8 mouse cellular contexts compared by ENCODE assay signal in genomic region chr2:157635670-157636069, GRCm38 (mm10).
A peak's percentile ranks its signal among the peaks of the same experiment; 100 is the strongest.
DNase-seq lines count a peak whose midpoint lies in the region; ATAC-seq and TF ChIP-seq lines count a peak whose summit lies in the region.

No protein-coding gene starts in this region.

- H3K4me3 ChIP-seq in spleen, adult 2 months (ENCODE audit: extremely low read depth, insufficient read depth, insufficient read length), result no peak overlapping the region
- no peak overlapping the region for H3K4me3 ChIP-seq in kidney, embryonic 14.5 days (ENCODE audit: low read length)
- H3K4me3 ChIP-seq in liver, adult 2 months (ENCODE audit: insufficient read depth, low read depth, low read length), result no peak overlapping the region
- no peak overlapping the region for H3K4me3 ChIP-seq in neural tube, embryonic 14.5 days (ENCODE audit: low read depth, low read length)

- H3K9me3 ChIP-seq in kidney, embryonic 14.5 days (ENCODE audit: control insufficient read depth, low read length), result no peaks in the 10 kb centered on the region
- H3K9me3 ChIP-seq in neural tube, embryonic 14.5 days (ENCODE audit: control insufficient read depth, low read length), result no peaks in the 10 kb centered on the region

- H3K9ac ChIP-seq in kidney, embryonic 14.5 days (ENCODE audit: low read depth, low read length), result no peak overlapping the region
- no peak overlapping the region for H3K9ac ChIP-seq in liver, adult 2 months (ENCODE audit: low read depth, low read length)
- no peak overlapping the region for H3K9ac ChIP-seq in neural tube, embryonic 14.5 days (replicated peaks; ENCODE audit: low read depth, low read length)

- intact Hi-C loops in gastrocnemius, postnatal 36 days (cut with DNase I), result loop anchor here (5.0 kb wide), 2 partner anchors 307 to 357 kb away; no protein-coding TSS in a partner anchor

- TF ChIP-seq POLR2A in spleen, adult 2 months (IDR thresholded peaks at IDR 0.05; ENCODE audit: low read depth, low read length), result no peak
- TF ChIP-seq POLR2A in liver, adult 2 months (IDR thresholded peaks at IDR 0.05; ENCODE audit: extremely low read depth, insufficient read depth, low read length), result no peak

- peak in 1 of 2 experiments; percentile 17 for DNase-seq in spleen, adult 2 months (ENCODE audit: low read depth in 1 of 2, low spot score in 2 of 2)
- no peak for DNase-seq in spleen, adult 12 weeks (ENCODE audit: low spot score)
- DNase-seq in gastrocnemius, postnatal 36 days, result peak; percentile 77 to 79
- peak; percentile 46 for DNase-seq in liver, adult 2 months (ENCODE audit: extremely low read depth, low read depth, low spot score)
- DNase-seq in thymus, postnatal 14 days, result peak; percentile 51

- no peak overlapping the region for H3K27ac ChIP-seq in spleen, adult 2 months (ENCODE audit: insufficient read depth, low read length)
- no peak overlapping the region for H3K27ac ChIP-seq in kidney, embryonic 14.5 days (ENCODE audit: low read depth, low read length)
- H3K27ac ChIP-seq in liver, adult 2 months (replicated peaks; ENCODE audit: insufficient read depth, low read depth, low read length), result no peak overlapping the region
- H3K27ac ChIP-seq in neural tube, embryonic 14.5 days (ENCODE audit: low read depth, low read length), result 0 out of 2 replicates have a peak overlapping the region, but pooled peaks have one; percentile 50

- no peaks in the 10 kb centered on the region for H3K36me3 ChIP-seq in spleen, adult 2 months (ENCODE audit: control insufficient read depth, insufficient read depth, low read length)
- no peaks in the 10 kb centered on the region for H3K36me3 ChIP-seq in kidney, embryonic 14.5 days (ENCODE audit: control insufficient read depth, insufficient read depth, low read length)
- no peaks in the 10 kb centered on the region for H3K36me3 ChIP-seq in liver, adult 2 months (ENCODE audit: control insufficient read depth, insufficient read depth, low read length)
- no peaks in the 10 kb centered on the region for H3K36me3 ChIP-seq in neural tube, embryonic 14.5 days (ENCODE audit: control insufficient read depth, insufficient read depth, low read length)

- peak; percentile 69 for ATAC-seq in common myeloid progenitor, adult 5-6 weeks (replicated peaks; ENCODE audit: low read depth, poor library complexity, severe bottlenecking)
- 0 out of 2 replicates have a peak, but pooled peaks have one; percentile 64 for ATAC-seq in kidney, embryonic 14.5 days (ENCODE audit: low FRiP score, low TSS enrichment)
- ATAC-seq in neural tube, embryonic 14.5 days (ENCODE audit: low read depth), result peak; percentile 41; the same call in 1 of the 2 replicates

- no peaks in the 10 kb centered on the region for H3K27me3 ChIP-seq in spleen, adult 2 months (ENCODE audit: control insufficient read depth, insufficient read depth, low read length)
- no peaks in the 10 kb centered on the region; the same call in 1 of the 2 replicates for H3K27me3 ChIP-seq in kidney, embryonic 14.5 days (ENCODE audit: control insufficient read depth, insufficient read depth, low read length)
- no peaks in the 10 kb centered on the region for H3K27me3 ChIP-seq in liver, adult 2 months (ENCODE audit: control insufficient read depth, insufficient read depth, low read length)
- H3K27me3 ChIP-seq in neural tube, embryonic 14.5 days (ENCODE audit: control insufficient read depth, insufficient read depth, low read length), result no peaks in the 10 kb centered on the region

- no peaks in the 10 kb centered on the region for H3K4me1 ChIP-seq in spleen, adult 2 months (ENCODE audit: control insufficient read depth, insufficient read depth, insufficient read length)
- no peaks in the 10 kb centered on the region for H3K4me1 ChIP-seq in kidney, embryonic 14.5 days (ENCODE audit: control insufficient read depth, insufficient read depth, low read length)
- H3K4me1 ChIP-seq in liver, adult 2 months (ENCODE audit: control insufficient read depth, insufficient read depth, low read length), result no peaks in the 10 kb centered on the region
- H3K4me1 ChIP-seq in neural tube, embryonic 14.5 days (ENCODE audit: control insufficient read depth, insufficient read depth, low read length), result no peaks in the 10 kb centered on the region

- WGBS in spleen, adult 2 months, result 15% methylated on average over 14 of the region's 14 CpGs
- WGBS in kidney, embryonic 14.5 days, result 8% methylated on average over 14 of the region's 14 CpGs
- 4% methylated on average over 14 of the region's 14 CpGs for WGBS in liver, adult 2 months
- 10% methylated on average over 14 of the region's 14 CpGs for WGBS in neural tube, embryonic 14.5 days

- no peaks in the 10 kb centered on the region for H3K79me2 ChIP-seq in liver, adult 2 months (ENCODE audit: control insufficient read depth, insufficient read depth, low read length)

- H3K4me2 ChIP-seq in kidney, embryonic 14.5 days (replicated peaks; ENCODE audit: low read depth, low read length), result no peak overlapping the region
- no peak overlapping the region for H3K4me2 ChIP-seq in neural tube, embryonic 14.5 days (ENCODE audit: low read depth, low read length)

- TF ChIP-seq CTCF in spleen, adult 2 months (IDR thresholded peaks at IDR 0.05; ENCODE audit: extremely low read depth, insufficient read depth, insufficient read length, insufficient replicate concordance), result peak; percentile 57; the same call in 1 of the 2 replicates
- peak; percentile 98 for TF ChIP-seq CTCF in liver, adult 2 months (IDR thresholded peaks at IDR 0.05; ENCODE audit: low read depth, low read length)
